Mouse (Mus musculus): ENCODE measurements around the gene Ptgs1. TPM values are rescaled to one million over a fixed set of nuclear protein-coding genes. Genes with fewer than 3 reads are reported as not detected.

Gene Ptgs1
- total RNA-seq, 2 experiments from 2014 or later, result 15.5 to 19.8 TPM

Other genes starting within 250 kb of the Ptgs1 start
- gene Ndufa8, start 181.0 kb upstream of the Ptgs1 start, total RNA-seq (2021), result 100 to 1,000 TPM; 197 to 198 TPM
- under 1 TPM; 0.53 to 0.82 TPM for gene Morn5, start 181.0 kb upstream of the Ptgs1 start, total RNA-seq (2021)
- 10 to 100 TPM; 17.5 to 20.0 TPM for gene Lhx6, start 125.0 kb upstream of the Ptgs1 start, total RNA-seq (2021)
- gene Mrrf, start 94.0 kb upstream of the Ptgs1 start, total RNA-seq (2021), result 10 to 100 TPM; 15.5 to 20.0 TPM
- 10 to 100 TPM; 53.4 to 54.6 TPM for gene Rbm18, start 93.7 kb upstream of the Ptgs1 start, total RNA-seq (2021)
- gene Olfr338, start 143.1 kb downstream of the Ptgs1 start, total RNA-seq (2021), result not detected
- gene Olfr339, start 188.5 kb downstream of the Ptgs1 start, total RNA-seq (2021), result not detected
- not detected for gene Olfr340, start 222.2 kb downstream of the Ptgs1 start, total RNA-seq (2021)